Mouse (Mus musculus) mature B cell (primary cell): ENCODE data around the gene Art4.
"Not testable (repeated sequence)": the region's sequence is repeated elsewhere in the genome, so short reads cannot be mapped to it uniquely, and the experiment has no call there.

Experiments
- in situ Hi-C: fragments of 300-500 bp; cut with MboI; formaldehyde crosslinking; loops from 2 replicates; pipeline ENCODE4 v1.14.3; 2019

Art4 gene

DNA sequence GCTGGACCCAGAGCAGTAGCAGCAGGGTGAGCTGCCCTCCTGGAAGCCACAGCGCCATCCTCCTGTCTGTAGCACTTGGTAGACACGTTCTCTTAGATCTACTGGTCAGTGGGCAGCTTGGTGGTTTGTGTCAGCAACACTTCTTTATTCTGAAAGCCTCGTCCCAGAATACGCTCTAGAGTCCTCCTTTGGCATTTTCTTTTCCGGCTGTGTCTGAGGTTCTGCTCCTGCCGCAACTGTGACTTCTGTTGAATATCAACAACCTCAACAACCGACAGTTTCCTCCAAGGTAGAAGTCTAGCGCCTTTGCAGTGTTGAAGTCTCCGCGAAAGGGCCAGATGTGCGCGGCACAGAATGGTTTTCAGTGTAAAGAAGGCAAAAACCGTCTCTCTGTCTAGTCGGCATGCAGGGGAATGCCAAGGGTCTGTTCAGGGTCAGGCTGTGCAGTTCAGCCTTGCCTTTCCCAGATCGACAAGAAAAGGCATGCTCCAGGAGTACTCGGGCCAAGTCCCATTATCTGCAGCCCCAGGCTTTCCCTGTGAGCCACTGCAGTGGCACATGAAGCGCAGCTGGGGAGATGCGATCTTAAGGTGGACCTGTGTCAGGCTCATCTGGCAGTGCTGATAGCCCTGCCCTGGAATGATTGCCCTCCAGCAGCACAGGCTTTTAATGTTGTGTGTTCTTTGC, at the start of gene Art4:
TSS of gene Art4 (minus strand) at position 548 of the 687 bp plus-strand sequence.
- in situ Hi-C loops, result loop anchor here (5.0 kb wide), 1 partner anchor 110 kb away; no protein-coding TSS in a partner anchor

DNA sequence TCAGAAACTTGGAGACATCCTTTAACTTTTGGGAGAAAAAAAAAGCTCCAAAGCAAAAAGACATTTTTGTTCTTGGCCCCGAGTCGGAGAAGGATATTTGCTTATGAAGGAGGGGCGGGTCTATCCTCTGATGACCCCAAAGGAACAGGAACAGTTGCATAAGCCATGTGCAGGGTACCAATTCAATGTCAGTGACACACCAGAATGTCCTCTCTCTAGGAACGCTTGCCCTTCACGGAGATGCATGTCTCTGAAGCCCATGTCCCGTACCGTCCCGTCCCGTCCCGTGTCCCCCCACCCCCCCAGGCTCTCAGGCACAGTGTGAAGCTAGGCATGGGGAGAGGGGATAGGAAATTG, 49.4 kb upstream of the Art4 start:
- in situ Hi-C loops, result no loop called here

DNA sequence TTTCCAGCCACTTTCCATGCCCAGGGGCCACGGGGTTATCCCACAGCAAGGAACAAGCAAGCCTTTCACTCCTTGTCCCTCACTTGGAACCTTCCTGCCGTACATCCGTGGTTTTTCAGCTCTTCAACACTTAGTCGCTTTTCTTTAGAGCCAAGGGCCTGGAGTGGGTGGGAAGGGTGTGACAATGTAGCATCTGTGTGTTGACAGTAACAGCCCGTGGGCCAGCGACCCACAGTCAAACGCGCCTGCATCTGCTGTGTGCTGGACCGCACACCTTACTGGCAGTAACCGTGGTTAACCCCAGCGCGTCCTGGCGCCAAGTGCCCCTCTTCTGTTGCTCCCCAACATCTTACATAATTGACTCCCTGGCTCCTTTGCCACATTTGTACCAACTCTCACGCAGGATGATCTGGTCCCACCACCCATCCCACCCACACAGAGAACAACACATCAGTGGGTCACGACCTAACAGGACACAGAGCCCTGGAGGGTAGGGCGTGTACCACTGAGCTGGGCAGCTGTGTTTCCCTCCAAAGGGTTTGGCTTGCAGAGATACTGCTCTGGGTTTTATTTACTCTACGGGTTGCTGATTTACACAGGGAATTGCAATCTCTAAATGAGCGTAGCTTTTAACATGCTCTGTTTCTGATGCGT, 48.9 kb upstream of the Art4 start:
- in situ Hi-C loops, result no loop called here

GRCm38 (mm10) chr6:136903885-136904470, 46.4 kb upstream of the Art4 start:
- in situ Hi-C loops, result no loop called here

GRCm38 (mm10) chr6:136902527-136902926, 45.0 kb upstream of the Art4 start:
- in situ Hi-C loops, result no loop called here

- in situ Hi-C loops, result no loop called here
These were observed 43.5 kb upstream of the Art4 start for GRCm38 (mm10) chr6:136901010-136901409.

DNA sequence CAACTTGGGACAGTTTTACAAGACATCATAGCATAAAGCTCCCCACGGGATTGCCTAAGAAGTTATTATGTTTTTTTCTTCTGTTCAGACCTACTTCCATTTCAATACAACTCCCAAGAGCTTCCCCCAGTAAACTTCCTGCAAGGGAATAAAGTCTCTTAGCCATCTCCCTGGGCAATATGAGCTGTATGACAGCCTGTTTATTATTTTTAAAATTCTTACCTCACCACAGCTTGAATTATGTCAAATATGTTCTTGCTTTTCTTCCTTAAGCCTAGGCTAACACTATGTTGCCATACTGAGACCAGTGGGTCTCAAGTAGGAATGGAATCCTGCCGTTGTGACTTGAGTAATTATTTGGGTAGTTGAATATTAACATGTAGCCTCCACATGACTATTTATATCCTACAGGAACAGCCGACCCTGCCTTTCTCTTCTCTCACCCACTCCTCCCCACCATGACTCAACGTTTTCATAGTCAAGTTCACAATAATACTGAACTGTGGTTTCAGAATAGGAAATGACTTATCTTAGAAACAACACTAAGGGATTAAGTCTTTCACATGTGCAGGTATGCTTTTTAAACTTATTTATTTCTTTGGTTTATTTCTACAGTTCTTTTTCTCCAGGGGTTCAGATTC, 43.0 kb upstream of the Art4 start:
- in situ Hi-C loops, result no loop called here

GRCm38 (mm10) chr6:136898954-136899353, 41.4 kb upstream of the Art4 start:
- in situ Hi-C loops, result no loop called here

GRCm38 (mm10) chr6:136898222-136898621, 40.7 kb upstream of the Art4 start:
- in situ Hi-C loops, result no loop called here

DNA sequence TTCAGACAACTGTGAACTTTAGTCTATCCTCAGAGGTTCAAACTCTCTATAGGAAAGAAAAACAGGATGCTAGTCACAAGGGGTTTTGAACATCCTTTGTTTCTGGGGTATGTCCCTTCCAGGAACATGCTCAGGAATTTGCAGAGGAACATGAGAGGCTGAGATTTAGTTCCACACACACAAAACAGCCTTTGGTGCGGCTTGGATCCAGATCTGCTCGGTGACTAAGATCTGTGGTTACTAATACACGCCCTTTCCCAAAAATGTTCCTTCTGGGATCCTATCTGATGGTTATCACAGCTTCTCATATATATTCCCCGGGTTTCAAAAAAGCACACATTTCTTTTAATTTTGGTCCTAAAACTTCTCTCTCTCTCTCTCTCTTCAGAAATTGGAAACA, 40.3 kb upstream of the Art4 start:
- in situ Hi-C loops, result no loop called here

GRCm38 (mm10) chr6:136894532-136895339, 37.2 kb upstream of the Art4 start:
- in situ Hi-C loops, result no loop called here

DNA sequence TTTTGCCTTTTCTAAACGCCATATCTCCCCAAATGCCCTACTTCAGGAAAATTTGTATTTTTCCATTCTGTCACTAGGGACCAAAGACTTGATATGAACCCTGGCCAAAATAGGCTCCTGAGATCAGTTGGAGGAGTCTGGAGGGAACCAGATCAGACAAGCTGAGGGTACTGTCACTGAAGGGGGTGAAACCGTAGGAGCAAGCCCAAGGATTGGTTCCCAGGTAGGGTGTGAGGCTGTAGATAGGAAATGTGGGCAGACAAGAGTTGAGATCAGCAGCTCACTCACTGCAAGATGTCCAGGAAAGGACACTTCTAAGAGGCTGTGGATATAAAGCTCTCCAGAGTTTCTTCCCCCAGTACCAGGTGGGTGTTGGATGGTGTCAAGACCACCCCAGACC, 34.5 kb upstream of the Art4 start:
- in situ Hi-C loops, result no loop called here

DNA sequence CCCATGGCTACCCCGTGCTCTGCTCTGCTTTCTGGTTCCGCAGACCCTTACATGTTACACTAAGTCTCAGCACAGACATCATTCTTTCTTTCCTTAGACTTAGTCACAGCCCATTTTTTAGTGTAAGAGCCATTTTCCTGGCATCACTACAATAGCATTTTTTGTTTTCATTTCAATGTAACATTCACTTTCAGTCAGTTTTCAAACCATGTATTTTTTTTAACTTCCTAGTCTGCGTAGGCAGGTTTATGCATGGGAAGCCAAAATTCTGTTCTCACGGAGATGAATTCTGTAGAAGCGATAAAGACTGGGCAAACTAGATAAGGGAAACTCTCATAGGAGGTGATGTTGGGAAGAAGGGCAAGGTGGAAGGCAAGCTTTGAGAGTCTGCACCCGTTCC, 32.0 kb upstream of the Art4 start:
- in situ Hi-C loops, result no loop called here

- in situ Hi-C loops, result no loop called here
These were observed 31.5 kb upstream of the Art4 start for GRCm38 (mm10) chr6:136889067-136889466.

DNA sequence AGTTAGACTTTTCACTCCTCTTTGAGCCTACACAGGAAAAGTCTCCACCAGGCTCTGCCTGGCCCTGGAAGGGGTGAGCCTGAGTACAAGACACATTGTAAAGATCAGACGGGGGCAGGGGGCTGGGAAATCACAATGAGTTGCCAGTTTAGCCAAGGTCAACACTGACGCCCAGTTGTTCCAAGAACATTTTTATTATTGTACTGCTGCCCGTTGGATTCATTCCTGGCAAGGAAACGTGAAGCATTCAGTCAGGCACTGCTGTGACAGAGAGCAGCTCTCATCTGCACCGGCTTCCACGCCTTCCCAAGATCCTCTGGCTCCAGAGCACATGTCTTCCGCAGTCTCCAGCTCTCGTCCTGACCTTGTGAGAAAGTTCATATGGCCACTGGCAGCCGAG, 30.3 kb upstream of the Art4 start:
- in situ Hi-C loops, result no loop called here

DNA sequence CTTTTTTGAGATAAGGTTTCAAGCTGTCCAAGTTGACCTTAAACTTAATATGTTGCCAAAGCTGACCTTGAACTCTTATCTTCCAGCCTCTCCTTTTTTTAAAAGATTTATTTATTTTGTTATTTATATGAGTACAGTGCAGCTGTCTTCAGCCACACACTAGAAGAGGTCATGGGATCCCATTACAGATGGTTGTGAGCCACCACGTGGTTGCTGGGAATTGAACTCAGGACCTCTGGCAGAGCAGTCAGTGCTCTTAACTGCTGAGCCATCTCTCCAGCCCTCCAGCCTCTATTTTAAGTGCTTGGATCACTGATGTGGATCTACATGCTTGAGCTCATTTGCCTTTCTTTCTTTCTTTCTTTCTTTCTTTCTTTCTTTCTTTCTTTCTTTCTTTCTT, 27.2 kb upstream of the Art4 start:
- in situ Hi-C loops, result not testable (repeated sequence)

DNA sequence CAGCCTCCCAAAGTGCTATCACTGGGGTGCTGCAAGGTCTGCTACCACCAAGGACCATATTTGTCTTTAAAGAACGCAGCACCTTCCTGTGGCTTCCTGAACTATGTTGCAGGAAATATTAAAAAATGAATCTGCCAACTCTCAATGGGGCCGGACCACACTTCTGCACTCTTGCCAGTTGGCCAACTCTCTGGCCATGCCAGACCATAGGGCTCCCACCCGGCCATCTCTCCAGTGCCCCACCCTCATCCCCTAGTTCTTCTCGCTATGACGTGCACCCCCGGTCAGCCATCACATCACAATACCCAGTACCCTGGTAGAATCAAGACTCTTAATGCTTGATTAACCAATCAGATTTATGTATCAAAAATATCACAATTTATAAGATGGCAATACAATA, 26.4 kb upstream of the Art4 start:
- in situ Hi-C loops, result no loop called here

- in situ Hi-C loops, result no loop called here
These were observed 25.9 kb upstream of the Art4 start for GRCm38 (mm10) chr6:136883431-136883915.

DNA sequence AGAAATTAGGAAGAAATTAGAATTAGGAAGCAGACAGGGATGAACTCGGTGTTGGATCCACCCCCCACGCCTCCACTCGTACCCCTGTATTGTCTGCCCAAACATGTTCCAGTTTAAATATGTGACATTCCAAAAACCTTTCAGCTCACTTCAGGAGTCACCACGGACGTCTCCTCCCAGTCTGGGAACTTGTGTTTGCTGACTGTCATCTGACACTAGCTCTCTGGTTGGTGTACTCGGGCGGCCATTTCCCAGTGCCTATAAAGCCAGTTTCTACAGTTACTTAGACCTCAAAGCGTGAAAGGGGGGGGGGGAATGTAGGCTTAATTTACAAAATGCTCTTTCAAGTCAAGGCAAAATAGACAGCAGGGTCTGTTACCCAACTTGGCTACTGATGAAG, 24.1 kb upstream of the Art4 start:
- in situ Hi-C loops, result no loop called here

GRCm38 (mm10) chr6:136875670-136876069, 18.1 kb upstream of the Art4 start, which contains the start of gene Mgp:
Gene Mgp, minus strand, starts transcription at chr6:136875823.
- in situ Hi-C loops, result no loop called here

- in situ Hi-C loops, result no loop called here
These were observed 17.1 kb upstream of the Art4 start for GRCm38 (mm10) chr6:136874599-136874998.

DNA sequence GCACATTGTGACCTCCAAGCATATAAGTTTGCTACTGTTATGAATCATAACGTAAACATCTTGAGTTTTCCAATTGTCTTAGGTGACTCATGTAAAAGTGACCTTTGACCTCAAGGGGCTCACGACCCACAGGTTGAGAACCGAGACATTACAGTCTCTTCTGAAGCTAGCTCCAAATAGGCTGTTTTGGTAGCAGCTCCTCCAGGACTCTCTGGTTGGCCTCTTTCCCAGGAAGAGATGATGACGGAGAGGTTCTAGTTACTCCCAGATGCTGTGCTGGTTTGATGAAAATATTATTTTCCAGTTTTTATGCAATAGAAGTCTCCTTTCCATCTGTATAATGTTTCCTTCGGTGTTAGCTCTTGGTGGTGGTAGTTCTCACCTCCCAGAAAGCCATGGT, 11.4 kb upstream of the Art4 start:
- in situ Hi-C loops, result no loop called here
